Mouse (Mus musculus) telencephalon, adult 2 months (tissue): ENCODE data around the gene Olfr551.
"Not testable (repeated sequence)": the region's sequence is repeated elsewhere in the genome, so short reads cannot be mapped to it uniquely, and the experiment has no call there.

Source experiments
- DNase-seq: peaks from one replicate; pipeline ENCODE4 v3.0.0-alpha.2; 2011; ENCODE audit warnings: low read depth, low spot score

Gene Olfr551

GRCm38 (mm10) chr7:102591786-102592185, at the start of gene Olfr551:
Gene Olfr551 (minus strand): TSS chr7:102591886.
- DNase-seq, result no peak

DNA sequence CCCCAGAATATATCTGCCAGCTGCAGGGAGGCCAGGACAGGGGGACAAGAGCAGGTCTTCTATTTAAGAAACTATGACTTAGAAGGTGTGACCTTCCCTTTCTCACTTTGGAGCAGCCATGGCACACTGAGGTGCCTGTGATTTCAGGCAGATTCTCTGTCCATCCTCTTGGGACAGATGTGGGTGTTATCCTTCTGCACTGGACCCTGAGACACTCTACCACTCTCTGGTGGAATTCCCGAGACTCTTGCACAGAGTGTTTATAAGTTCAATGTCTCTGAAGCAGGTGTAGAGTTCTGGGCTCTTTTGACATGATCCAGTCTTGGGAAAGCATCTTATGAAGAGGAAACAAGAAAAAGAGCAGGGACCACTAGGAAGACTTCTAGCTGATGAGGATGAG, 46.4 kb upstream of the Olfr551 start, which contains the start of gene Olfr554:
TSS of gene Olfr554 (plus strand) at position 301 of the 400 bp plus-strand sequence.
- no peak for DNase-seq

DNA sequence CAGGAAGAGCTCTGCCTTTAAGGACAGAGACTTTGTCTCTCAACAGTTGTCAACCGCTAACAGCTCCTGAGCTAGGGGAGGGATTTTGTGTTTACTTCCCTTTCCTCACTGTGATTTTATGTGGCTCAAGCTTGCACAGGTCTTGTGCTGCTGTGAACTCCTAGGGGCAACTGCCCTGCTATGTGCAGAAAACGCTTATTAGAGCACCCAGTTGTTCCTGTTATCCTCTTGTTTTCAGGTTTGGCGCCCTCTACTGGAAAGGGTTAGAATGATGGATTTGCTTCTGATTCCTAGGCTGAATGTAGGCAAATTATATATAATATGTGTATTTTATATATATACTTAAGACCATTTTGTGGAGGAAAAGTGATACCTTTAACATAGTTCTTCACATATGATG, 45.0 kb upstream of the Olfr551 start:
- peak; percentile 9 for DNase-seq

DNA sequence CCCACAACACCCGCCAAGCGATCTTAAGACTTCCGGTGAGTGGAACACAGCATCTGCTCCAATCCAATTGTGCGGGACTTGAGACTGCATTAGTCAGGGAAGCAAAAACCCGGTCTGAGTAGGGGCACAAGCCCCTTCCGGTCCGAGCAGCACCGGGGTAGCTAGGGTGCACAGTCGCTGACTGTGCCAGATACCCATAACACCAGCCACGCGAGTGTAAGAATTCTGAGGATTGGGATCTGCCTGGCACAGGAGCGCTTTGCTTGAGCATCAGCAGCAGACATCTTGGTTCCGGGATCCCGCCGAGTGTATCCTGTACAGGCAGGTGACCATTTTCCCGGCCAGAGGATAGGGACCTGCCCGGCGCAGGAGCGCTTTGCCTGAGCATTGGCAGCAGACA, 28.7 kb upstream of the Olfr551 start:
- DNase-seq, result not testable (repeated sequence)

GRCm38 (mm10) chr7:102619608-102620007, 27.9 kb upstream of the Olfr551 start:
- DNase-seq, result no peak

GRCm38 (mm10) chr7:102618118-102618517, 26.4 kb upstream of the Olfr551 start, which contains the start of gene Olfr553:
Gene Olfr553 (minus strand): TSS chr7:102618218.
- DNase-seq, result no peak

DNA sequence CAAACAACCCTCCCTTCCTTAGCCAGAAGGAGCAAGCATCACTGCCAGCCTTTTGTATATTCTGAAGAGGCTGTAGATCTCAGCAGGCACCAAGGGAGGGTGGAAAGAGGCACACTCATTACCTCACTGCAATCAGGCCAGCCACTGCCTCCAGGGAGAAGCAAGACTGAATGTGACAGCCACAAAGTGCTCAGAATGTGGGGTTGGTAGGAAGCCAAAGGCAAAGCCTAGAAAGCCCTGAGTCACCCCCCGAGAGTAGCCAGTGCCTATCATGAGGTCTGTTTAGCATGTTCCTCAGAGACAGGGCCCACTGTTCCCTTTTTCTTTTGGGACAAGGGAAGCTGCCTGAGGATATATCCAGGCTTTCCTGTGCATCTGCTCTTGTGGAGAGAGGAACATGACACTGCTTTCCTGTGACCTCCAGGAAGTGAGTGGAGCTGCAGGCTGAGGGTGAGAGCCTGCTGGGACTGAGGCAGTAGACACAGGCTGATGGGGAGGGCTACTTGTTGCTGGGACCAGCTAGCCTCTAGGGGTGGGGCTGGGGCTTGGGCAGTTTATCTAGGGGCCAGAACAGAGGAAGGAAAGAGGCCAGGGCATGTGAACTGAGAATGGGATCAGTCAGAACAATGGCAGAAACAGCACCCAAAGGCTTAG, 5.8 kb upstream of the Olfr551 start, which contains the start of gene Olfr552:
TSS of gene Olfr552 (plus strand) at position 393 of the 654 bp plus-strand sequence.
- no peak for DNase-seq

- DNase-seq, result no peak
Measured at GRCm38 (mm10) chr7:102575998-102576397, 15.7 kb downstream of the Olfr551 start.

DNA sequence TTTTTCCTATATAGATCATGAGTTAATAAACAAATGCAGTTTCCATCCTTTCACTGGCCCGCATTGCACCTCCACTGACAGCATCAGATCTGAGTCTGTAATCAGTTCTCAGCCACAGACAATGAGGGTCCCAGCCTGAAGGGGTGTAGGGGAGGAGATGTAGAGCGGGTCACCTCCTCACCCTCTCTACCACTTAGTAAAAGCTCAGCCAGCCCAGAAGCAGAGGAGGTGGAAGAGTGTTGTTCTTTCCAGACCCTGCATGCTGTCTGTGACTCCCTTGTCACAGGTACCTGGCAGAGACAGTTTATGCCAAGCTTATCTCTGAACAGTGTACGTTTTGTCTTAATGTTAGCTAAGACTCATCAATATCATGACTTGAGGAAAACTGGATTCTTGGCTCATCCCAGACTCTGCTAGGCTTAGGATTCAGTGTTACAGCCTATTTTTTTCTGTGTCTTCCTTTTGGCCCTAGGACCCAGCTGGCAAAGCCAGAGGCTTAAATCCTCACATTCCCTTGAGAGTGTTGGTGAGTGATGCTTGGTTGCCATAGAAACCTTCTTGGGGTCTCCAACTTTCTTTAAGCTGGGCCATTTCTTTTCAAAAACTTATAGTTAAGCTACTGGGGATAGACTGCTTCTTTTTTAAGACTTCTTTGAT, 18.4 kb downstream of the Olfr551 start:
- DNase-seq, result no peak

DNA sequence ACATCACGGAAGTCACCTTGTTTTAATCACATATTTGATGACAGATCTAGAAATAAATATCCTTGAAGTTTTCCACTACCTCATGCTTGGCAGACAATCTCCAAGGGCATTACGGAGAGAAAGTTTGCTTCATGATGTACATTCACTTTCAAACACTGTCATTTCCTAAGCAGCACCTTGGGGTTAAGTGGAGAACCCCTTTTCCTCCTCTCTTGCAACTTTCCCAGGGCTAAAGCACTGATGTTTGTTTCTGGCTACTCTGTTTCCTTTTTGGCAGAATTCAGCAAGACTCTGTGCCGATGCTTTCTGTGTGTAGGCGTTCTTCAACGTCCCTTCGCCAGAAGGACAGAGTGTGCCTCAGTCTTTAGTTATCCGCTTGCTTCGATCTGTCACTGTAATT, 20.5 kb downstream of the Olfr551 start, which contains the start of gene Olfr550:
TSS of gene Olfr550 (plus strand) at position 301 of the 400 bp plus-strand sequence.
- DNase-seq, result no peak

- DNase-seq, result no peak
Measured at GRCm38 (mm10) chr7:102566219-102566618, 25.5 kb downstream of the Olfr551 start.

DNA sequence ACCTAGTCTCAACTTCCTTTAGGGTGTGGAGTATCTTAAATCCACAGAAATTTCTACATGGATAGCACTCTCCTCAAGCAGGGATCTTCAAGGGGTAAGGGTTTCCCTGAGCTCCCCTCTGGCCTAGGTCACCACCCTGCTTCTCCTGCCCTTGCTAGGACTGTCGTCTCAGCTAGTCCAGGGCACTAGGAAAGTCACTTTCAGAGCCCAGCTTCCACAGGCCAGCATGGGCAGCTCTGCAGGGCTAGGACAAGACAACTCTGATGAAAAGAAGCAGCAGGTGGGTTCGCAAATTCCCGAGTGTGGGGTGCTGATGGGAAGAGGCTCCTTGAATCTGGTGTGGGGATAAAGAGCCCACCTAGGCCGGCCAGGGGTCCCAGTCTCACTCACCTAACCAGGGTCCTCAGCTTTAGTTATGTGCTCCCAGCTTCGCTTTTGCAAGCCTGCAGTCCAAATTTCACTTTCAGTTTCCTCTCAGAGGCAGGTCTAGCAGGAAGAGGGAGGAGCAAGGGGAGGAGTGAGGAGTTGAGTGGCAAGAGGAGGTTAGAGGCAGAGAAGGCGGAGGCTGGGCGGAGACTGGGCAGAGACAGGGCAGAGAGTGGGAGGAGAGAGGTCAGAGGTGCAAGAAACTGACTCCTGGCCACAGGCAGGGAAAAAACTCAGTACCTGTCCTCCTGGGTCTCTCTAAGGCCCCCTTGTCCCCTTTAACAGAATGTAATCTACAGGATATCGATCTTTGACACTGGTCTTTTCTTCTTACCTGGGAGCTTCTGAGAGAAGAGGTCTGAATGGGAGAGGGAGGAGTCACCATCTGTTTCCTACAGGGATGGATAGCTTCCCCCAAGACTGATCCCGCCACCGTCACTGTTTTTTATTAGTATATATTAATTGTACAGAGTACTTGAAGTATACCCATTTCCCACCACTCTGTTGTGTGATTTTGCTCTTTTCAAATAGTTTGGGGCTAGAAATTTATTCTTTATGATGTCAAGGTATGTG, 26.4 kb downstream of the Olfr551 start, which contains the start of gene Trim21:
TSS of gene Trim21 (minus strand) at position 488 of the 999 bp plus-strand sequence.
- peak; percentile 10 for DNase-seq

- DNase-seq, result no peak
Measured at GRCm38 (mm10) chr7:102553279-102553678, 38.4 kb downstream of the Olfr551 start.

- no peak for DNase-seq
Measured at GRCm38 (mm10) chr7:102549570-102549969, 42.1 kb downstream of the Olfr551 start, which contains the start of gene Olfr549. Gene Olfr549 (plus strand): TSS chr7:102549870.

- DNase-seq, result no peak
Measured at GRCm38 (mm10) chr7:102541251-102541650, 50.4 kb downstream of the Olfr551 start.

DNA sequence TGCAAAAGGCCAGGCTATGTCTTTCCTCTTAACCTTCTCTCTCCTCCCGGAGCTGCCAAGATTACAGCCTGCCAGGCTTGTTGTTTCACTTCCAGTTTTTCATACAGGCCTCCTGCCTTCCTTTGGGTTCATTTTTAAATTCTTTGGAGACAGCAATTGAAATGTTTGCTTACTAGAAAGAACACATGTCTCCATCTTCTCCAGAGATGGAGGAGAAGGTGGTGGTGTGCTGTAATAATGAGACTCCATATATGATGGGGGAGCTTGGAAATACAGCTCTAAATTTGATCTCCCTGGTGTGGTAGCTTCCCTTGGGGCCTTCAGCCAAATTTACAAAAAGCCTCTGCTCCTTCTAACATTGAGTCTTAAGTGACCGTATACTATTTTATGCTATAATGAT, 51.1 kb downstream of the Olfr551 start, which contains the start of gene Olfr548-ps1:
TSS of gene Olfr548-ps1 (plus strand) at position 301 of the 400 bp plus-strand sequence.
- no peak for DNase-seq

GRCm38 (mm10) chr7:102534449-102534848, 57.2 kb downstream of the Olfr551 start, which contains the start of gene Olfr547:
Gene Olfr547 (plus strand): TSS chr7:102534749.
- no peak for DNase-seq
